In the genomic region with DNA sequence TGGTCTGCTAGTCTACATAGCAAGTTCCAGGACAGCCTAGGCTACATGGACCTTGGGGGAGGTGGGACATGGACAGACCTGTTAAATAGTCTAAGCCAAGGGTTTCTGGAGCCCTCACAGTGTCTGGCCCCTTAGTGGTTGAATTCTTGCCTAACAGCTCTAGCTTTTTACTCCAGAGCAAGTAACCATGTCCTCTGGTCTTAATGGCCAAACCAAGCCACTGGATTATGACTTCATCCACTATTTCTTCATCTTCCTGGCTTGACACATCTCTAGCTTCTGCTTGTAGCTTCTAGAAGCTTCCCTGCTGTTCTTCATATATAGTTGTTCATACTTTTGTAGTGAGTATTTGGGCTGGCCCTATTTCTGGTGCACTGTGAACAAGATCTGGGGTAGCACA, we compare ENCODE assay signal across 18 mouse cellular contexts.
"Had no signal": no experiment of that assay in that cellular context is flagged by ENCODE, and none has a peak within 500 bp of the region (broad histone marks: within the 10 kb centered on the region; RNA-seq: fewer than 3 reads in every experiment).

No protein-coding gene starts in this region.

- H3K9me3 ChIP-seq: intestine, embryonic 15.5 days; kidney, embryonic 15.5 days; limb, embryonic 13.5 days; liver, embryonic 13.5 days; lung, embryonic 15.5 days; midbrain, embryonic 10.5 days; neural tube, embryonic 15.5 days; stomach, embryonic 15.5 days had no signal

- H3K9ac ChIP-seq: intestine, embryonic 15.5 days; kidney, embryonic 15.5 days; limb, embryonic 13.5 days; liver, embryonic 13.5 days; lung, embryonic 15.5 days; neural tube, embryonic 15.5 days; stomach, embryonic 15.5 days had no signal

- DNase-seq: kidney, adult 18-20 months; kidney, postnatal 14 days; left cerebral cortex, postnatal 4 days; liver, embryonic 13.5 days; midbrain, embryonic 14.5 days; retina, postnatal 1 day; right cerebral cortex, postnatal 4 days; spleen, adult 18-20 months; thymus, adult 2 months; thymus, postnatal 25 days had no signal

- H3K4me1 ChIP-seq: intestine, embryonic 15.5 days; limb, embryonic 13.5 days; lung, embryonic 15.5 days; midbrain, embryonic 10.5 days; neural tube, embryonic 15.5 days; stomach, embryonic 15.5 days had no signal

- H3K27me3 ChIP-seq: intestine, embryonic 15.5 days; kidney, embryonic 15.5 days; limb, embryonic 13.5 days; liver, embryonic 13.5 days; lung, embryonic 15.5 days; neural tube, embryonic 15.5 days; stomach, embryonic 15.5 days had no signal

- H3K27ac ChIP-seq: intestine, embryonic 15.5 days; kidney, embryonic 15.5 days; limb, embryonic 13.5 days; liver, embryonic 13.5 days; lung, embryonic 15.5 days; midbrain, embryonic 10.5 days; neural tube, embryonic 15.5 days; stomach, embryonic 15.5 days had no signal

- ATAC-seq: intestine, embryonic 15.5 days had no signal

- H3K4me3 ChIP-seq: intestine, embryonic 15.5 days; kidney, embryonic 15.5 days; limb, embryonic 13.5 days; liver, embryonic 13.5 days; lung, embryonic 15.5 days; midbrain, embryonic 10.5 days; myocyte; neural tube, embryonic 15.5 days; stomach, embryonic 15.5 days had no signal

- H3K4me2 ChIP-seq: intestine, embryonic 15.5 days; kidney, embryonic 15.5 days; limb, embryonic 13.5 days; liver, embryonic 13.5 days; lung, embryonic 15.5 days; neural tube, embryonic 15.5 days; stomach, embryonic 15.5 days had no signal
